Mouse (Mus musculus) neural tube, embryonic 15.5 days (tissue): ENCODE measurements around the gene Asb14. TPM values are rescaled to one million over a fixed set of nuclear protein-coding genes. Genes with fewer than 3 reads are reported as not detected.

Source experiments
- ATAC-seq: fragments of 200-750 bp; cut with Nextera tagmentation; 2 replicates; pipeline ENCODE4 v1.8.0; 2017; ENCODE audit warnings: mild to moderate bottlenecking, moderate TSS enrichment, moderate library complexity; ENCODE audit not compliant: low FRiP score
- H3K27ac ChIP-seq: fragments of 300-500 bp; sonication (generic); replicated peaks from 2 replicates; pipeline ENCODE4 v1.5.1; 2015; ENCODE audit warnings: mild to moderate bottlenecking, inconsistent platforms
- H3K27me3 ChIP-seq: fragments of 300-500 bp; sonication (generic); replicated peaks from 2 replicates; pipeline ENCODE4 v1.6.1; 2015; ENCODE audit warnings: inconsistent platforms
- H3K36me3 ChIP-seq: fragments of 300-500 bp; sonication (generic); 2 replicates; pipeline ENCODE4 v1.6.1; 2015; ENCODE audit warnings: inconsistent platforms
- H3K4me1 ChIP-seq: fragments of 300-500 bp; sonication (generic); 2 replicates; pipeline ENCODE4 v1.6.1; 2015; ENCODE audit warnings: inconsistent platforms
- H3K4me2 ChIP-seq: fragments of 300-500 bp; sonication (generic); 2 replicates; pipeline ENCODE4 v1.6.1; 2015; ENCODE audit warnings: inconsistent platforms, mild to moderate bottlenecking, moderate library complexity
- H3K4me3 ChIP-seq: fragments of 300-500 bp; sonication (generic); replicated peaks from 2 replicates; pipeline ENCODE4 v1.5.1; 2015; ENCODE audit warnings: mild to moderate bottlenecking, inconsistent platforms
- H3K9ac ChIP-seq: fragments of 300-500 bp; sonication (generic); replicated peaks from 2 replicates; pipeline ENCODE4 v1.6.1; 2015; ENCODE audit warnings: mild to moderate bottlenecking, inconsistent platforms
- H3K9me3 ChIP-seq: fragments of 300-500 bp; sonication (generic); replicated peaks from 2 replicates; pipeline ENCODE4 v1.6.1; 2016; ENCODE audit warnings: inconsistent platforms
- WGBS: fragments of 180-500 bp; shearing (Covaris S2); methylation state at CpG from one replicate; pipeline ENCODE4 v1.1.7; 2015; ENCODE audit warnings: mixed read lengths; 5-methylcytosine and 5-hydroxymethylcytosine counted together
- polyA plus RNA-seq: library from polyadenylated mRNA; unstranded; fragments of >200 nt; fragmentation: Nextera tagmentation; extraction: Ambion mirVana; gene quantifications from 2 replicates; pipeline ENCODE4 v1.2.1, GENCODE M21; 2015

Gene Asb14
- 0.19 TPM in 1 of 2 replicates, not detected in the other for polyA plus RNA-seq

DNA sequence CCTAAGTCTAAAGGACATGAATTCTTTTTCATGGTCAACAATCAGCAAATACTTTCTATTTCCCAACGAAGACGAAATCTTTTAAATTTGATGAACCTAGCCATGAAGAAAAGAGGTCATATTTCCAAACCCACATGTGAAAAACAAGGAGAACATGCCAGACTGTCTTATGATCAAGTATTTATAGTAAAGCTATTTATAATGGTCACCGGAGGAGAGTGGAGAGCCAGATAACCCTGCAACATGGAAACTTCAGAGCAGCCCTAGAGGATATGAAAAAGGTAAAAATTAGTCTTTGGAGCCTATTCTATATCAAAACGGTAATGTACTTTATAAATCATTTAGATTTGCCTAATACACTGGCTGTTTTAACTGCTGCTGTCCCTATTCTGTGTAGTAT lies at the start of gene Asb14:
Gene Asb14, plus strand, starts transcription at position 166 of the 400 bp plus-strand sequence.
- H3K9ac ChIP-seq = no peak within 1 kb of the TSS
- WGBS = 94% methylated on average over 4 of the region's 4 CpGs
- no peak for ATAC-seq
- H3K9me3 ChIP-seq = no peaks in the 10 kb centered on the region
- no peaks in the 10 kb centered on the region for H3K27me3 ChIP-seq
- no peak within 1 kb of the TSS for H3K4me2 ChIP-seq
- H3K27ac ChIP-seq = no peak within 1 kb of the TSS
- H3K4me1 ChIP-seq = no peaks in the 10 kb centered on the region
- H3K4me3 ChIP-seq = no peak within 1 kb of the TSS
- H3K36me3 ChIP-seq = no peaks in the 10 kb centered on the region

DNA sequence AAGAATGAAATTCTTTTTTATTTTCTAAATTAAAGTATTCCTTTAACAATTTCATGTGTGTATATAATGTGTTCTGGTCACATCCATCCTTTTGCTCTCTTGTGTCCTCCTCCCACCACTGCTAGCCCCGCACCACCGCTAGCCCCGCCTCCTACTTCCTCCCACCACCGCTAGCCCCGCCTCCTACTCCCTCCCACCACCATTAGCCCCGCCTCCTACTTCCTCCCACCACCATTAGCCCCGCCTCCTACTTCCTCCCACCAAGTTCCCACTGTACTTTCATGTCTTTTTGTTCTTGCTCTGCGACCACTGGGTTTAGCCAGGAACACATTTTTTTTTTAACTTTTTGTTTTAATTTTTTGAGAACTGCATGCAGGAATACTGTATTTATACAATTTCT lies 41.3 kb upstream of the Asb14 start:
- Histone ChIP-seq H3K36me3 (no peaks in the 10 kb centered on the region), H3K27ac (no peak overlapping the region), H3K4me2 (no peak overlapping the region), H3K27me3 (no peaks in the 10 kb centered on the region), H3K4me3 (no peak overlapping the region), H3K9me3 (no peaks in the 10 kb centered on the region), H3K9ac (no peak overlapping the region), H3K4me1 (no peaks in the 10 kb centered on the region)
- no peak for ATAC-seq
- 80% methylated on average over 8 of the region's 8 CpGs for WGBS

DNA sequence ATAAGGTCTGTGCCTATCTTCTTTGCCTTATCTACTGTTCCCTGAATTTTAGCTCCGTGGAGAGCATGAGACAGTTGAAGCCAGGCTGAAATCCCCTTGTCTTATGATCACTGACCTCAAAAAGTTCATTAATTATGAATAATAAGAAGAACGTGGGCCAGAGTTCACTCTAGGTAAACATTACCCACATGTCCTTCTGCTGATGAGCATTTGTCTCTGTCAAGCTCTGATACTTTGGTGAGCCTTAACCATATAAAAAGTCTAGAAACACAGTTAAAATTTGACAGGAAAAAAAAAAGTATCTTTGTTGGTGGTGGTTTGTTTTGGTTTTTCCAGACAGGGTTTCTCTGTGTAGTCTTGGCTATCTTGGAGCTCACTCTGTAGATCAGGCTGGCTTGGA lies 40.3 kb upstream of the Asb14 start:
- no peaks in the 10 kb centered on the region for H3K36me3 ChIP-seq
- H3K4me1 ChIP-seq = no peaks in the 10 kb centered on the region
- 81% methylated on average over 2 of the region's 2 CpGs for WGBS
- ATAC-seq = no peak
- no peak overlapping the region for H3K4me3 ChIP-seq
- H3K27me3 ChIP-seq = no peaks in the 10 kb centered on the region
- no peak overlapping the region for H3K4me2 ChIP-seq
- H3K9ac ChIP-seq = no peak overlapping the region
- no peak overlapping the region for H3K27ac ChIP-seq
- H3K9me3 ChIP-seq = no peaks in the 10 kb centered on the region

DNA sequence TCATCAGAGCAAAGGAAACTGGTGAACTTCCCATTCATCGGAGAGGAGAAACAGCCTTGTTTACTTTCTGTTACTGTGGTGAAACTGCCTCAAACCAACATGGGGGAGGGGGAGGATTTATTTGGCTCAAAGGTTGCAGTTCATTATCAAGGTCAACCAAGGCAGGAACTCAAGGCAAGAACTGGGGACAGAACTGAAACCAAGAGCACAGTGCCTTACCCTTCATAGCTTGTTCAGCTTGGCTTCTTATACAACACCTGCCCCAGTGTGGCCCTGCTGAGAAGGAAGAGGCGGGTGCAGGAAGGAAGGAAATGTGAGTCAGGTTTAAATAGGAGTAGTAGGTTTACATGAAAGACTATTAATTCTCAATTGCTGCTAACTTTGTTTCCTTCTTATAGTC lies 36.0 kb upstream of the Asb14 start:
- H3K27me3 ChIP-seq = no peaks in the 10 kb centered on the region
- no peak overlapping the region for H3K4me2 ChIP-seq
- H3K9me3 ChIP-seq = no peaks in the 10 kb centered on the region
- no peak overlapping the region for H3K27ac ChIP-seq
- H3K4me3 ChIP-seq = no peak overlapping the region
- H3K4me1 ChIP-seq = no peaks in the 10 kb centered on the region
- no peak overlapping the region for H3K9ac ChIP-seq
- 74% methylated on average over 2 of the region's 2 CpGs for WGBS
- no peak for ATAC-seq
- H3K36me3 ChIP-seq = no peaks in the 10 kb centered on the region

DNA sequence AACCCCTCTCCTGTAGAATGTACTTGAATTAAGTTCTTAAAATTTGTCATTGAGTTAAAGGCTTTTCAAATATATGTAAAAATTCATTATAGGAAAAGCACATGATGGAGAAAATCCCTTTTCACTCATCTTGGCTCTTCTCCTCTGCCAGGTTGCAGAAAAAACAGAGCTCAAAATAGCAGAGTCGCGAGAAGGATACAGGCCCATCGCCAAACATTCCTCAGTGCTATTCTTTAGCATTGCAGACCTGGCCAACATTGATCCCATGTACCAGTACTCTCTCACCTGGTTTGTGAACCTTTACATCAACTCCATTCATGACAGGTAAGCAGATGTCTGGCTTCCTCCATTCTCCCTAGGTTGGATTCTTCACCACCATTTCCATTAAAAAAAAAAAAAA lies 35.3 kb upstream of the Asb14 start:
- Histone ChIP-seq H3K27me3 (no peaks in the 10 kb centered on the region), H3K9ac (no peak overlapping the region), H3K4me2 (no peak overlapping the region), H3K9me3 (no peaks in the 10 kb centered on the region), H3K4me1 (no peaks in the 10 kb centered on the region), H3K27ac (no peak overlapping the region), H3K36me3 (no peaks in the 10 kb centered on the region), H3K4me3 (no peak overlapping the region)
- WGBS = 94% methylated on average over 3 of the region's 3 CpGs
- ATAC-seq = no peak

DNA sequence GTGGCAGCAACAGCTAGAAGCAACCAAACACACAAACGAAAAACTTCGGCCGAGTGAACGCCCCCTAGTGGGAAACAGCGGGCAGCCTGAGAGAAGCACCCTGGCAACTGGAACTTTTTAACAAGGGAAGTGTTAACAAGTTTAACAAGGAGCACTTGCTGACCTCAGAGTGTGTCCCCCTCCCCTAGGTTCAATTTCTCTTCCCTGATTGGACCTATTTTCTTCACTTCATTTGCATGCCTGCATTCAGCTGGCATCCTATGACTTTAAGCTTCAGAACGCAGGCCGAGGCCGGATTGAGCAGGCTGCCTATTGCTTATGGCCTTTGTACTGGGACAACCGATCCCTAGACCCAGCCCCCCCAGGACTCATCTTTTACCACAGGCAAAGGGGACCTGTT lies 27.0 kb upstream of the Asb14 start:
- no peak overlapping the region for H3K4me2 ChIP-seq
- no peak for ATAC-seq

DNA sequence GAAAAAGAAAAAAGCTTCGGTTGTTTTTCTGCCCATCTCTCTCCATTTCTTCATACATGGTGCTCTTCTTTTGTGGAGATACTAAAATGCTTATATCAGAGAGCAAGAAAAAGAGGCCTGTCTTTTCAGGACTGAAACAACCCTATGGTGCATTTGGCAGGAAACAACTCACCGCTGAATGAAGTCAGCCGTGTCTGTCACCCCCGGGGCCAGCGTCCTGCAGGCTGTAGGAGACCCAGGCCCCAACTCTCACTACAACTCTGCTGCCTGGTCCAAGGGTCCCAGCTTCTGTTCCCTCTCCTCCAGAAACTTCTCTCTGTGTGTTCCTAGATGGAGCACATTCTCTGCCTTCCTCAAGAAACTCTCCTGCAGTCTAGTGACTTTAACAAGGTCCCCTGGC lies 26.1 kb upstream of the Asb14 start:
- ATAC-seq = no peak
- H3K9me3 ChIP-seq = no peaks in the 10 kb centered on the region

More for the DNA sequence above, 27.0 kb upstream of the Asb14 start:
- Histone ChIP-seq H3K9ac (no peak overlapping the region), H3K27me3 (no peaks in the 10 kb centered on the region), H3K9me3 (no peaks in the 10 kb centered on the region), H3K36me3 (no peaks in the 10 kb centered on the region), H3K4me1 (no peaks in the 10 kb centered on the region), H3K4me3 (no peak overlapping the region), H3K27ac (no peak overlapping the region)
- 66% methylated on average over 9 of the region's 9 CpGs for WGBS

DNA sequence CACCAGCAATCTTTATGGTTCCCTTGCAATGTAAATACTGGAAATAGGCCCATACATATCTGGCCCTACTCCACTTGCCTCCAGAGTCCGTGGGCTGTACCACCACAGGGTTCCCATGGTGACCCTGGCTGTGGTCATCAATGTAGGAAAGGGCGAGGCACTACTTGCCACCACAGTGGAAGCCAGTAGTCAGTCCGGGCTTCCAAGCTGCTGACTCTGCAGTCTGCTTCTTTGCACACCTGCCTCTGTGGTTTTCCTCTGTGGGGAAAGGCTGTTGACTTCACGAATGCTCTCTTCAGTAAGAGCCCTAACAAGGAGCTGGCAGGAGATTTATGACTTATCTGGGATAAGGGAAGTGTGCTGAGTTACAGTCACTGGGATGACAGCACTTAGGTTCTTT lies 15.6 kb upstream of the Asb14 start:
- Histone ChIP-seq H3K4me3 (no peak overlapping the region), H3K36me3 (no peaks in the 10 kb centered on the region), H3K27ac (no peak overlapping the region), H3K27me3 (no peaks in the 10 kb centered on the region), H3K4me1 (no peaks in the 10 kb centered on the region), H3K9ac (no peak overlapping the region), H3K4me2 (no peak overlapping the region), H3K9me3 (no peaks in the 10 kb centered on the region)
- WGBS = 73% methylated on average over 4 of the region's 4 CpGs
- no peak for ATAC-seq

More for the DNA sequence above, 26.1 kb upstream of the Asb14 start:
- no peak overlapping the region for H3K4me3 ChIP-seq
- no peak overlapping the region for H3K9ac ChIP-seq
- H3K4me1 ChIP-seq = no peaks in the 10 kb centered on the region
- no peaks in the 10 kb centered on the region for H3K27me3 ChIP-seq
- 79% methylated on average over 5 of the region's 5 CpGs for WGBS
- no peak overlapping the region for H3K27ac ChIP-seq
- no peak overlapping the region for H3K4me2 ChIP-seq
- H3K36me3 ChIP-seq = no peaks in the 10 kb centered on the region

DNA sequence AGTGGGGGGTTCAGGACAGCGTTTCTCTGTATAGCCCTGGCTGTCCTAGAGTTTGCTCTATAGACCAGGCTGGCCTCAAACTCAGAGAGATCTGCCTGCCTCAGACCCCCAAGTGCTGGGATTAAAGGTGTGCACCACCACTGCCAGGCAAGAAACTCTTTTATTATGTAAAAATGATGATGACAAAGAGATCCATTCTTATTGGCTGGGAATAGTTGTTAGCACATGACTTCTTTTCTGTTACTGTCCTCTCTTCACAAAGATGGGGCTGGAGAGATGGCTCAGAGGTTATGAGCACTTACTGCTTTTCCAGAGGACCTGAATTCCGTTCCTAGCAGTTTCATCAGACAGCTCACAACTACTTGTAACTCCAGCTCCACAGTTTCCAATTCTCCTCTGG lies 14.4 kb upstream of the Asb14 start:
- Histone ChIP-seq H3K4me2 (no peak overlapping the region), H3K4me3 (no peak overlapping the region), H3K4me1 (no peaks in the 10 kb centered on the region), H3K9me3 (no peaks in the 10 kb centered on the region), H3K36me3 (no peaks in the 10 kb centered on the region), H3K27me3 (no peaks in the 10 kb centered on the region), H3K27ac (no peak overlapping the region), H3K9ac (no peak overlapping the region)
- 71% methylated on average over 2 of the region's 2 CpGs for WGBS
- ATAC-seq = no peak

DNA sequence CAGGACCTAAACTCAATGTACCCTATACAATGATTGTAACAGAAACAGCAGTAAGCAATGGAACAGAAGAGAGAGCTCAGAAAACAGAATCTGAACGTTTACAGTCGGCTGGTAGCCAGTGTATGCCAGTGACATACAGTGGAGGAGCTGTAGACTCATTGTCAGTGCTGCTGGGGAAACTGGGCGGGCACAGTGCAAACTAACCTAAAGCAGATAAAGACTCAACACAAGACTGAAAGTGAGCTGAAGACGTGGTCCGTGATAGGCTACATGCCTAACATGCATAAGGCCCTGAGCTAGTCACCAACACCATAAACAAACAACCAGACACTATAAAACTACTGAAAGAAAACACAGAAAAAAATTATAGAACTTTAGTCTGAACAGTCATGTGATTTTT lies 12.7 kb upstream of the Asb14 start:
- Histone ChIP-seq H3K4me3 (no peak overlapping the region), H3K4me2 (no peak overlapping the region), H3K36me3 (no peaks in the 10 kb centered on the region), H3K9ac (no peak overlapping the region), H3K27me3 (no peaks in the 10 kb centered on the region), H3K27ac (no peak overlapping the region), H3K9me3 (no peaks in the 10 kb centered on the region), H3K4me1 (no peaks in the 10 kb centered on the region)
- 88% methylated on average over 5 of the region's 5 CpGs for WGBS
- ATAC-seq = no peak

DNA sequence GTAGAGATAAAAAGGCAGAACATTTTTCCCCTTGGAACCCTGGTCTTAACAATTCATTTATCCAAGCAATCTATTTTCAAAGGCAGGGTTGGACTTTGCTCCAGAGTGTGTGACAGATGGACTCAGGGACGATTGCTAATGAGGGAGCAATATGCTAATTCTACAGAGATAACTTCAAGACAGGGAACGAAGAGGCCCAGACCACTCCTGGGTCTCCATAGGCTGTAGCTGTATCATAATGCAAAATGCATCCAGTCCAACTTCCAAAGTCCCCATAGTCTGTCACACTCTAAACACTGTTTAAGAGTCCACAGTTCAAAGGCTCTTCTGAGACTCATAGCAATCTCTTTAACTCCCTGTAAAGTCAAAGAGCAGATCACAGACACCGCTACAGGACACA lies 7.1 kb upstream of the Asb14 start:
- H3K27ac ChIP-seq = no peak overlapping the region
- no peak overlapping the region for H3K9ac ChIP-seq
- H3K27me3 ChIP-seq = no peaks in the 10 kb centered on the region
- H3K4me1 ChIP-seq = no peaks in the 10 kb centered on the region
- no peak for ATAC-seq
- H3K36me3 ChIP-seq = no peaks in the 10 kb centered on the region
- no peaks in the 10 kb centered on the region for H3K9me3 ChIP-seq
- H3K4me2 ChIP-seq = no peak overlapping the region
- H3K4me3 ChIP-seq = no peak overlapping the region
- WGBS = 61% methylated on average over 3 of the region's 3 CpGs

DNA sequence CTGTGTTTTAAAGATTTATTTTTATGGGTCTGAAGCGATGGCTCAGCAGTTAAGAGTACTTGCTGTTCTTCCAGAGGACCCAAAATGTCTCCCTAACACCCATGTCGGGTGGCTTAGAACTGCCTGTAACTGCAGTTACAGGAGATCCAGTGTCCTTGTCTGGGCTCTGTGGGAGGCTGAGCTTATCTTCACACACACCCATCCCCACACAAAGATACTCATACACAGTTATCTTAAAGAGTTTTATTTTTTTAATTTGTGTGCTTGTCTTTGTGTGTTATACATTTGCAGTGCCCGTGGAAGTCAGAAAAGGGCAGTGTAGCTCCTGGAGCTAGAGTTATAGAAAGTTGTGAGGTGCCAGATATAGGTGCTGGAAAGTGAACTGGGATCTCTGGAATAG lies 3.6 kb upstream of the Asb14 start:
- Histone ChIP-seq H3K36me3 (no peaks in the 10 kb centered on the region), H3K9ac (no peak overlapping the region), H3K9me3 (no peaks in the 10 kb centered on the region), H3K4me1 (no peaks in the 10 kb centered on the region), H3K4me2 (no peak overlapping the region), H3K27ac (no peak overlapping the region), H3K27me3 (no peaks in the 10 kb centered on the region), H3K4me3 (no peak overlapping the region)
- ATAC-seq = no peak
- 91% methylated on average over 3 of the region's 3 CpGs for WGBS

DNA sequence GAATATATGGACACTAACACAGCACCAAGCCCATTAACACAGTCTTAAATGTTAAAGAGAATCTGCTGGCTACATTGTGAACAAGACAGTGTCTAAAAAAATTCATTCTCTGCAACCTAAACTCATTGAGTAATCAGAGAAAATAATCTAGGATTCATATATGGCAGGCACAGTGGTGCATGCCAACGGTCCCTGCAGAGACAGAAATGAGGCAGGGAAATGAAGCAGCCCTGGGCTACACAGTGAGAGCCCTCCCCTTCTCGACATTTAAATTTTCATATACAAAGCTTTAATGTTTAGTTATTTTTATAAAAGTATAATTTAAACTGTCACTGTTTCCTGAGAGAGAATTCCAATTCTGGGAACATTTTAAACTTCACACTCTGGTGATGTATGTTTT lies 5.1 kb downstream of the Asb14 start:
- H3K9ac ChIP-seq = no peak overlapping the region
- 75% methylated on average over 2 of the region's 2 CpGs for WGBS
- H3K4me3 ChIP-seq = no peak overlapping the region
- H3K27me3 ChIP-seq = no peaks in the 10 kb centered on the region
- H3K4me2 ChIP-seq = no peak overlapping the region
- H3K9me3 ChIP-seq = no peaks in the 10 kb centered on the region
- no peaks in the 10 kb centered on the region for H3K4me1 ChIP-seq
- no peaks in the 10 kb centered on the region for H3K36me3 ChIP-seq
- no peak overlapping the region for H3K27ac ChIP-seq
- ATAC-seq = no peak
